Mouse (Mus musculus) thymus, postnatal 25 days (tissue): ENCODE data around the gene Akr1c12.
"Not testable (repeated sequence)": the region's sequence is repeated elsewhere in the genome, so short reads cannot be mapped to it uniquely, and the experiment has no call there.

Experiments
- DNase-seq: peaks from one replicate; pipeline ENCODE4 v3.0.0; 2022

Akr1c12 gene

DNA sequence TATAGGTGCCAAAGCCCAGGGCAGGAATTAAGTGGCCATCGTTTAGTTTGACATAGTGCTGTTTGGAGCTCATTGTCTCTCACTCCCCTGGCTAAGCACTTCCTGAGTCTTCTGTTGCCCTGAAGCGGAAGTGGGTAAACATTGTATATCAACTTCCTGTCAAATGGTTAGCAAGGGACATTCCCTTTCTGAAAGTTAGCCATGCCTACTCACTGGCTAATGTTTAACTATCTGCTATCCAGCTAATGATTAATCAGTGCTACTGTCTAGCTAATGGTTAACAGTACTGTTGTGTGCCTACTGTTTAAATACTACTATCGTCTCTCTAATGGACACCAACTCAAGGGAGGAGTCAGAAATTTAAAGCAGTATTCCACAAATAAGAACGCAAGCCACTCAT is at the start of gene Akr1c12:
TSS of gene Akr1c12 (minus strand) at position 150 of the 400 bp plus-strand sequence.
- no peak for DNase-seq

DNA sequence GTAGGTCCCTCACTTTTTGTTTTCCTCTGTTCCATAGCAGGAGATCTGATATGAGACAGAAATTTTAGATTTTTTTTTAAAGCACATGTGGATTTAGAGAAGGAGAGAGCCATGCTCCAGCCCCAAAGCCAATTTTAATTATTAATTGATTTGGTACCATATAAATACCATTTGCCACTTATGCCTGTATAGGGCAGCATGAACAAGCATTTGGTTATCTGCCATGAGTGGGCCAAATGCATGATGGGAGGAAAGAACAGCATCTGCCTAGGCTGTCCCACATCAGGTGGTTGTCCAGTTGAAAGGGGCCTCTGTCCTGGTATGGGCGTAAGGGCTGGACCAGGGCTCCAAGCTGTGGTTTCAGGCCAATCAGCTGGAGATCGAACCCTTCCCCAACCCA is 39.5 kb upstream of the Akr1c12 start:
- DNase-seq: no peak

DNA sequence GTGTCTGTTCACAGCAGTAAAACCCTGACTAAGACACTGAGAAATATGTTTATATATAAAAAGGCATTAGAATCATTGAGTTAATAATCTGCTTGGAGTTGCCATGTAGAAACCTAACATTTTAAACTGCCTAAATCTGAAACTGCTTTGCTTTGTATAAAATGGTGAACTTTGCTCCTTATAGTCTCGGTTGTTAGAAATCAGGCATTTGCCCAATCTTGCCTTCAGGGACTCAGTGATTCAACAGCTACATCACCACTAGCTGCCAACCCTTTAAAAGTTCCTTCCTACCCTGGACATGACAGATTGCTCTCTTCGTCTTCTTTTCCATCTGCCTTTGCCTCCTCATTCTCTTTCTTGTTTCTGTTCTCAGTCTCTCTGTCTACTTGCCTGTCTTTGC is 34.7 kb upstream of the Akr1c12 start:
- DNase-seq: no peak

DNA sequence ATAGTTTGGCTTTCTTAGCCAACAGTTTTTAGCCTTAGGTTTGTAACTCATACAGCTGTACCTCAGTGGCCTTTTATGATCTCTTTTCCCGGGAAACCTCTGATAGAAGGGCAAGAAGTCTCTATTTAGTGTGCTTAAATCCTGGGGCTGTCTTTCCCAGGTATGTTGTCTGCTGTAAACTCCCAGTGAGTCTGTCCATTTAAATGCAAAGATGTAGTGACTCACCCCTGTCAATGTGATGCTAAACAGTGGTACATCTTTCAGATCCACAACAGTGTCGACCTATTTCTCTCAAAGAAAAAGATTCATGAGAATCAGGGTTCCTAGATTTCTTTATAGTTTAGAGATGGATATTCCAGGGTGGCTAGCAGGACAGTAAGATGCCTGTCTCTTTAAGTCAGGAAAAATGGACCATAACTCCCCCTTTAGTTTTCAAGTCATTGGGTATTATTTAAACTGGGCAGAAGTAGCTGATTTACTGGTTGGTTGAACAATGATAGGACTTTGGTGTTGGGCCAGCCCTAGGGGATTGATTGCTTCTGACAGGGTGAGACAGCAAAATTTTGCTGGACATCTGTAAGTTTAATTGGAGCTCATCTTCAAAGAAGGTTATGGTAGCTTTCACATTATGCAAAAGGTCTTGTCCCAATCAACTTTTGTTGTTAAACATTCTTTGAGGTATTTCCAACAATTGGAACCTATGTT is 25.8 kb upstream of the Akr1c12 start:
- DNase-seq: no peak

DNA sequence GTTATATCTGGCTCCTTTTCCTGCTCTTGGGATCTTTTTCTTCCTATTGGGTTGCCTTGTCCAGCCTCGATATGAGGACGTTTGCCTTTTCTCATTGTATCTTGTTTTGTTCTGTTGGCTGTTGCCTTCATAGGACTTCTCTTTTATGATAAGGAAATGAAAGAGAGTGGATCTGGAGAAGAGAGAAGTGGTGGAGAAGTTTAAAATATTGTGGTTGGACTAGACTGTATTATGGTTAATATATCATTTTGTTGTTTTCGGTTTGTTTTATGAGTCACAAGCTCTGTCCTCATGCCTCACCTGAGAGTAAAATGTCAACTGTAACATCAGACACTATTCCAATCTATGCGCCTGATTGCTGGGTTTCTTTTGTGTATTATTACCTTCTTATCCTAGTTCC is 17.8 kb upstream of the Akr1c12 start:
- no peak for DNase-seq

- peak; percentile 5 for DNase-seq
Measured at GRCm38 (mm10) chr13:4281471-4282412, 2.5 kb upstream of the Akr1c12 start.

- DNase-seq: no peak
Measured at GRCm38 (mm10) chr13:4277526-4277925, 1.7 kb downstream of the Akr1c12 start.

DNA sequence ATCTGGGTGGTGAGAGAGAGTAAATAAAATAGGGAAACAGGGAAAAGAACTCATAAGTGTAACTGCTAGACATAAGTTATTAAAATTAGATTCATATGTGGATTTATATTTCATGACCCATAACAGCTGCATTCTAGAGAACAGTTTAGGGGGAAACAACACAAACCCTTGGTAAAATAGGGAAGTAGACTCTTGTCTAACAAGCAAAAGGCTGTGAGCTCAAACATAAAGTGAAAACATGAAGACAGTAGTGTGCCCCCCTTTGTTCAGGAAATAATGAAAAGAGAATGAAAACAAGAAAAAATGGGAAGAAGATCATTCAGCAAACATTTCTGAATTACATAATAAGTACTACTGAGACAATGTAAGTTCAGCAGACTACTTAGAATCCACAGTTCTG is 8.4 kb downstream of the Akr1c12 start:
- no peak for DNase-seq

DNA sequence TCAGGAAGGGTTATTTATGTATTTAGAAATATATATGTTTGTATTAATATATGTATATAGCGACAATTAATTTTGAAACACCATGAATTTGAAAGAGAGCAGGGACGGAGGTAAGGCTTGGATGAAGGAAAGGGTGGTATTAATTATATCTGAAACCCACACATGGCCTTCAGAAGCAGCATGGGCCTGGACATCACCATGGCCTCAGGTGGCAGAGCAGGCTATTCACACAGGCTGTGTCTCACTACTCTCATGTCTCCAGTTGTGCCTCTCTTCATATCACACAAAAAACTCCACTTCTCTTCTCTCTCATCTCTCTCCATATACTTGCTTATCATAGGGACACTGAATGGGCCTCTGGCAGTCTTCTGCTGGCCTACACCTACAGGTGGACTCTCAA is 13.8 kb downstream of the Akr1c12 start:
- not testable (repeated sequence) for DNase-seq

DNA sequence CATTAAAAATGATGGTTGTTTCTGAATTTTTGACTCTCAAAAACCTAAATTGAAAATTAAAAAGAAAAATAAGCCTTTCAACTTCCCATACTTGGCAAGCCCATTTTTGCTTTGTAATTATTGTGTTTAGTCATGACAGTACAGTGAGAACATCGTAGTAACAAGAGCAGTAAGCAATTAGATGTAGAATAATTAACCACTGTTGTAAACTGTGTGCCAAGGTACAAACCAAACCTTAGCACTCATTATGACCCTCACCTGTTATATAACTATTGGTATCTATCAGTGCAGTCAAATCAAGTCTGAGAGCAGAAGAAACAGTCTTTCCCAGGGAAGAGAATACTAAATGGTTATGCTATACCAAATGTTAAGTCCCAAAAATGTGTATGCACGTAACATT is 14.2 kb downstream of the Akr1c12 start:
- no peak for DNase-seq

GRCm38 (mm10) chr13:4264612-4265011 is 14.6 kb downstream of the Akr1c12 start:
- DNase-seq: no peak

GRCm38 (mm10) chr13:4257349-4257748 is 21.9 kb downstream of the Akr1c12 start:
- DNase-seq: no peak

GRCm38 (mm10) chr13:4256894-4257293 is 22.3 kb downstream of the Akr1c12 start:
- not testable (repeated sequence) for DNase-seq

DNA sequence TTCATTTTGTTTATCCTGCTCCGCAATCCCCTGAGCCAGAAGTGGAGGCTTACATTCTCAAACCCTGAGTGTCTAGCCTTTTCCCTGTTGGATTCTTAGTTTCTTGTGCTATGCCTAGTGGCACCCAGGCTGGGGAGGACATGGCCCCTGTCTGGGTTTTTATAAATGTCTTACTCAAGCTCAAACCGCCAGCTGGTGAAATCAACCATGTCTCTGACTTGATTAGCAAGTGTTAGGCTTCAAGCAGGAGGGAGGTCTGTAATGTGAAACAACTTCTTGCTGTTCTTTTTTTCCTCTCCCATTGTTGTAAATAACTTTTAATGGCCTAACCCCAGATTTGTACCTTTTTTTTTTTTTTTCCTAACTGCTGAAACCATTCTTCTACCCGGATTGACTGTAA is 29.9 kb downstream of the Akr1c12 start:
- no peak for DNase-seq

- no peak for DNase-seq
Measured at GRCm38 (mm10) chr13:4244861-4245559, 34.2 kb downstream of the Akr1c12 start.

- DNase-seq: no peak
Measured at GRCm38 (mm10) chr13:4233536-4234172, 45.6 kb downstream of the Akr1c12 start.

DNA sequence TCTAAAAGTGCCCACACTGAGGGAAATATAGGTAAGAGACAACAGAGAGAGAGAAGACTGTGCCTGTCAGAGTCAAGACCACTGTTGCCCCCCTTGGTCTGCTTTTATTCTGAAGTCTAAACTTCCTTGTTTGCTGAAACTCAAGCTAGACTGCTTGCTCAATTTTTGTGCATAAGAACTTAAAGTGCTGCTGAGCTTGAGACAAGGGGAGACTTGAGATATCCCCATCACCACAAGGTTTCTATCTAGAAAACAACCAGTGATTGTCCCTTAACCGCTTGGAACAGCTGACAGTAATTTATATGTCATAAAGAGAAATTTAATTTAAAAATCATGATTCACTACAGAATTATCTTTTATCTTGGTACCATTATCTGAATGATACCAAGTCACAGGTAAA is 46.1 kb downstream of the Akr1c12 start:
- no peak for DNase-seq

GRCm38 (mm10) chr13:4230841-4231623 is 48.2 kb downstream of the Akr1c12 start:
- no peak for DNase-seq

GRCm38 (mm10) chr13:4228441-4228840 is 50.8 kb downstream of the Akr1c12 start, which contains the start of gene Akr1c19:
Gene Akr1c19, plus strand, starts transcription at chr13:4228700.
- DNase-seq: no peak
